8 mouse cellular contexts compared by ENCODE assay signal in the genomic region with DNA sequence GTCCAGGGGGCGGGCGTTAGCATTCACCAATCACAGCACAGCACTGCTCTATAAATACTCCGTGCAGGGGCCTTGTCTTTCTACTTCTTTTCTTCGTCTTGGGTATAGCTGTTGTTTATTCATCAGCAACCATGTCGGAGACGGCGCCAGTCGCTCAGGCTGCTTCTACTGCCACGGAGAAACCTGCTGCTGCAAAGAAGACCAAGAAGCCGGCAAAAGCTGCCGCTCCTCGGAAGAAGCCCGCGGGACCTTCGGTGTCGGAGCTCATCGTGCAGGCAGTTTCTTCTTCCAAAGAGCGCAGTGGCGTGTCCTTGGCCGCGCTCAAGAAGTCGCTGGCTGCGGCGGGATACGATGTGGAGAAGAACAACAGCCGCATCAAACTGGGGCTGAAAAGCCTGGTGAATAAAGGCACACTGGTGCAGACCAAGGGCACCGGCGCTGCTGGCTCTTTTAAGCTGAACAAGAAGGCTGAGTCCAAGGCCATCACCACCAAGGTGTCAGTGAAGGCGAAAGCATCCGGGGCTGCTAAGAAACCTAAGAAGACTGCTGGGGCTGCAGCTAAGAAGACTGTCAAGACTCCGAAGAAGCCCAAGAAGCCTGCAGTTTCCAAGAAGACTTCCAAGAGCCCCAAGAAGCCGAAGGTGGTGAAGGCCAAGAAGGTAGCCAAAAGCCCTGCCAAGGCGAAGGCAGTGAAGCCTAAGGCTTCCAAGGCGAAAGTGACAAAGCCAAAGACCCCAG. TPM values are rescaled to one million over a fixed set of nuclear protein-coding genes. Genes with fewer than 3 reads are reported as not detected.
A peak's percentile ranks its signal among the peaks of the same experiment; 100 is the strongest.
DNase-seq lines count a peak whose midpoint lies in the region; ATAC-seq lines count a peak whose summit lies in the region.

A gene (plus strand): TSS at position 81 of the 738 bp plus-strand sequence.

- intact Hi-C loops in left cerebral cortex, postnatal 25 days (cut with DNase I) = loop anchor here (10.0 kb wide), 1 partner anchor 329 kb away; no protein-coding TSS in a partner anchor

- peak; percentile 96 for DNase-seq in ZHBTc4 (ENCODE audit: low read depth, low spot score)
- peak; percentile 40 to 51 for DNase-seq in gastrocnemius, adult 8-10 months (ENCODE audit: low spot score in 2 of 2)
- DNase-seq in induced T-regulatory cell, adult 2 months (ENCODE audit: low read depth) = peak; percentile 93
- DNase-seq in left cerebral cortex, postnatal 25 days (ENCODE audit: low spot score in 2 of 2) = peak; percentile 84 to 92
- peak; percentile 91 for DNase-seq in mesoderm, embryonic 11.5 days (ENCODE audit: low read depth, low spot score)
- peak; percentile 81 for DNase-seq in right cerebral cortex, postnatal 25 days
- DNase-seq in yolk sac, embryonic 10.5 days (ENCODE audit: low spot score) = peak; percentile 93

- ATAC-seq in common myeloid progenitor, adult 5-6 weeks (replicated peaks; ENCODE audit: low read depth, poor library complexity, severe bottlenecking) = peak; percentile 45

RNA-seq across cellular contexts. Expression of the gene that starts here (rescaled TPM):
- total RNA-seq in common myeloid progenitor, adult 5-6 weeks (2017) = 2,071 and 2,536 TPM in 2 replicates
- total RNA-seq in gastrocnemius, adult 8-10 months (2022) = 1 to 10 TPM in 1 of 4 experiments, under 1 TPM in 3; 0.46 to 1.1 (median 0.78) TPM
- 10 to 100 TPM; 18.2 to 29.1 TPM for total RNA-seq in left cerebral cortex, postnatal 25 days (2021)

Comparison
In these comparisons a context has a peak if more than half of its experiments do, and no peak if none do; other contexts are left out.
1. Peak in every context shown above with its lines: DNase-seq and ATAC-seq.
2. RNA of the gene that starts here (total RNA-seq): 2,071 to 2,536 TPM in common myeloid progenitor, adult 5-6 weeks; 18.2 to 29.1 TPM in left cerebral cortex, postnatal 25 days and 0.46 to 1.1 TPM in gastrocnemius, adult 8-10 months; every median in the first group is over 10 times any median in the second.
3. DNase-seq: peak in every context shown above with its lines; median percentile 96 in ZHBTc4; 93 in induced T-regulatory cell, adult 2 months; 93 in yolk sac, embryonic 10.5 days; 91 in mesoderm, embryonic 11.5 days; 88 in left cerebral cortex, postnatal 25 days; 81 in right cerebral cortex, postnatal 25 days; 46 in gastrocnemius, adult 8-10 months.